Mouse (Mus musculus): Measurements from ENCODE around the gene Slc20a1.

Slc20a1 gene

DNA sequence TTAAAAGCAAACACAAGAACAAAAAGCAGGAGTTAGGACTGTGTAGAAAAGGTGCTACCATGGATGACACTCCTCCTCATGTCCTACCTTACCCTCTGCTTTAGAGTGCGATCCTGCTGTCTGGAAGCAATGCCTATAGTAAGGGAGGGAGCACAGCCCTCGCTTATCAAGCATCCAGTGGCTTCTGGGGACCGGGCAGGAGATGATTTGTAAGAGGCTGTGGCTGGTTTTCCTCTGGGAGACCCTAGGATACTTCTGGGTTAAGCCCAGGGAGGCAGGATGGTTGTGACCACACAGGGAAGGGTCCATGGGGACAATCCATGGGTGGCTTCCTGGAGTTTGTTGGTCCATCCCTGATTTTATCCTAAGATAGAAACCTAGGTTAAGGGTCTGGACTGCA lies 62.1 kb downstream of the Slc20a1 start:
- Histone ChIP-seq H3K9me3 (ENCODE audit: low read length) (no peaks in the 10 kb centered on the region), H3K36me3 (ENCODE audit: insufficient read depth, low read length) (no peaks in the 10 kb centered on the region), H3K27me3 (ENCODE audit: insufficient read depth, low read length) (no peaks in the 10 kb centered on the region), H3K4me3 (replicated peaks; ENCODE audit: low read length) (no peak overlapping the region), H3K4me1 (replicated peaks; ENCODE audit: low read depth, low read length) (peaks cover 19% of the 10 kb centered on the region)
- no peak for TF ChIP-seq CTCF (conservative IDR thresholded peaks at IDR 0.05; ENCODE audit: low read length)
- TF ChIP-seq NANOG (IDR thresholded peaks at IDR 0.05; ENCODE audit: borderline replicate concordance, low read length): no peak
- no peak for TF ChIP-seq POU5F1 (IDR thresholded peaks at IDR 0.05; ENCODE audit: borderline replicate concordance, low read length)

Measured in E14TG2a.4 (cell line).